In the genomic region with DNA sequence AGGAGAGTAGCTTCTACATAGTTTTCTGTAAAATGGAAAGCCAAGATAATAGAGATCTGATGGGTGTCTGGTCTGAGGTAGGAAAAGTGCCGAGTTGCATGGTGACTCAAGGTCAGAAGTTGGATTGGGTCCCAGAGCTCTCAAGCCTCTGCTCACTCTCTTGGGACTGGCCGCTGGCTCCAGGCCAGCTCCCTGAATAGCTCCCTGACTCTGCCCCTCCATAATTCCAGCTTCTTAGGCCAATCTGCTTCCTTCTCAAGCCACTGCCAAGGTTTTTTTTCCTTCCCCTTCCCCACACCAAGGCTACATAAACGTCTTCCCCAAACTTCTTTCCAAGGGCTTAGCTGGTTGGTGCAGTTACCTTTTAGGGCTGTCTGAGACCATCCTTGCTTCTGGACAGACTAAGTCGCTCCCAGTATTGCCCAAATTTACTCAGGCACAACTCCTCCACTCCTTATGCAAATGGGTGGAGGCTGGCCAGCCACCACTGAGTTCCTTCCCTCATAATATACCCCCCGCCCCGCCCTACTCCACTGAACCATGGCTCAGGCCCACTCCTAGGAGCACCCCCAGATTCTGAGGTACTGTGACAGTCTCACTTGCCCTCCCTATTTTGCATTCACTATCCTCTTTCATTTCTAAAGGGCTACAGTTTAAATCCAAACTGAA, we compare ENCODE assay signal across 9 mouse cellular contexts. TPM values are rescaled to one million over a fixed set of nuclear protein-coding genes. Genes with fewer than 3 reads are reported as not detected.
A peak's percentile ranks its signal among the peaks of the same experiment; 100 is the strongest.
DNase-seq lines count a peak whose midpoint lies in the region; ATAC-seq lines count a peak whose summit lies in the region.
"Had no signal": no experiment of that assay in that cellular context is flagged by ENCODE, and none has a peak within 500 bp of the region (broad histone marks: within the 10 kb centered on the region; RNA-seq: fewer than 3 reads in every experiment).

No protein-coding gene starts in this region.

- H3K36me3 ChIP-seq in forebrain, embryonic 15.5 days, result no peaks in the 10 kb centered on the region
- H3K36me3 ChIP-seq: embryonic facial prominence, embryonic 12.5 days had no signal

- H3K27me3 ChIP-seq in forebrain, embryonic 15.5 days, result 0 out of 2 replicates have a peak, but pooled peaks cover 5% of the 10 kb centered on the region

- H3K4me1 ChIP-seq in forebrain, embryonic 15.5 days, result no peaks in the 10 kb centered on the region
- H3K4me1 ChIP-seq: embryonic facial prominence, embryonic 12.5 days had no signal

- H3K27ac ChIP-seq in forebrain, embryonic 15.5 days (replicated peaks), result no peak overlapping the region
- H3K27ac ChIP-seq: embryonic facial prominence, embryonic 12.5 days; left cerebral cortex, adult 2 months had no signal

- DNase-seq in urinary bladder, postnatal 25 days (ENCODE audit: low spot score), result peak; percentile 24
- no peak for DNase-seq in urinary bladder, adult 2 months (ENCODE audit: low spot score)
- DNase-seq in heart, adult 8-10 months (ENCODE audit: low spot score), result peak; percentile 82
- peak; percentile 66 to 71 for DNase-seq in kidney, postnatal 4 days
- no peak for DNase-seq in frontal cortex, postnatal 25 days (ENCODE audit: low spot score in 2 of 2)
- DNase-seq in thymus, postnatal 36 days, result no peak

- no peak overlapping the region for H3K9ac ChIP-seq in forebrain, embryonic 15.5 days (replicated peaks)
- H3K9ac ChIP-seq: embryonic facial prominence, embryonic 12.5 days had no signal

- no peak overlapping the region for H3K4me3 ChIP-seq in forebrain, embryonic 15.5 days
- H3K4me3 ChIP-seq: embryonic facial prominence, embryonic 12.5 days; left cerebral cortex, adult 2 months had no signal

- WGBS in forebrain, embryonic 15.5 days, result 68% methylated on average over 6 of the region's 6 CpGs

- H3K9me3 ChIP-seq in forebrain, embryonic 15.5 days, result no peaks in the 10 kb centered on the region
- H3K9me3 ChIP-seq: embryonic facial prominence, embryonic 12.5 days had no signal

- no peak for ATAC-seq in forebrain, embryonic 15.5 days (replicated peaks)

- H3K4me2 ChIP-seq in forebrain, embryonic 15.5 days (replicated peaks), result no peak overlapping the region
- H3K4me2 ChIP-seq: embryonic facial prominence, embryonic 12.5 days had no signal

RNA-seq across cellular contexts. Expression of gene Tsc22d3, which starts 42.1 kb away (rescaled TPM):
- polyA plus RNA-seq in urinary bladder, adult 2 months (2012; rRNA removed), result 99.7 and 126 TPM in 2 replicates
- 100 to 1,000 TPM; 121 to 152 (median 126) TPM for total RNA-seq in heart, adult 8-10 months (2022)
- 94.7 and 95.8 TPM in 2 replicates for polyA plus RNA-seq in forebrain, embryonic 15.5 days (2015; fragmentation: Nextera tagmentation; extraction: Ambion mirVana)

Comparison
In these comparisons a context has a peak if more than half of its experiments do, and no peak if none do; other contexts are left out.
1. DNase-seq: peak in urinary bladder, postnatal 25 days (single experiment), heart, adult 8-10 months (single experiment) and kidney, postnatal 4 days (2 of 2); none in urinary bladder, adult 2 months (single experiment), frontal cortex, postnatal 25 days (0 of 2) and thymus, postnatal 36 days (0 of 2).